11 mouse cellular contexts compared by ENCODE assay signal in the genomic region with DNA sequence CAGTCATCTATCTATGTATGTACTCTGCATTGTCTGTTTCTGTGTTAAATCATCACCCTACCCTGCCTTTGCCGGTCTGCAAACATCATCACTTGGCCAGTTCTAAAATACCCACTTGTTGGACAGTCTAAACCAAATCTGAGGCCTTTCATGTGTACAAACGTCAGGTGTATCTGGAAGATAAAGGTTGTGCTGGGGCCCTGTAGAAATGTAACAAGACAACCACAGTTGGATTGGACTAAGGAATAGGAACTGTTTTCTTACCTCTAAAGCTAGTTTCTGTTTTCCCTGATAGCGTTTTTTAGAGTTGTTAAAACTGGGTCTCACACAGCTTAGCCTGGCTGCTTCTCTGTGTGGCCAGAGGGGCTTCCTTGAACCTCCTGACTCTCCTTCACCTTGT. TPM values are rescaled to one million over a fixed set of nuclear protein-coding genes. Genes with fewer than 3 reads are reported as not detected.
A peak's percentile ranks its signal among the peaks of the same experiment; 100 is the strongest.
DNase-seq lines count a peak whose midpoint lies in the region; ATAC-seq and TF ChIP-seq lines count a peak whose summit lies in the region.
"Had no signal": no experiment of that assay in that cellular context is flagged by ENCODE, and none has a peak within 500 bp of the region (broad histone marks: within the 10 kb centered on the region; RNA-seq: fewer than 3 reads in every experiment).

No protein-coding gene starts in this region.

- peak overlapping the region; percentile 86 for H3K4me2 ChIP-seq in forebrain, embryonic 12.5 days
- no peak overlapping the region for H3K4me2 ChIP-seq in forebrain, postnatal 0 days (ENCODE audit: low read depth)
- peak overlapping the region; percentile 82 for H3K4me2 ChIP-seq in limb, embryonic 13.5 days (replicated peaks)
- peak overlapping the region; percentile 81 for H3K4me2 ChIP-seq in stomach, embryonic 15.5 days

- peaks cover 20% of the 10 kb centered on the region for H3K4me1 ChIP-seq in forebrain, embryonic 12.5 days
- peaks cover 13% of the 10 kb centered on the region for H3K4me1 ChIP-seq in forebrain, postnatal 0 days (ENCODE audit: insufficient read depth)
- peaks cover 55% of the 10 kb centered on the region for H3K4me1 ChIP-seq in megakaryocyte, embryonic 14.5 days
- H3K4me1 ChIP-seq in limb, embryonic 13.5 days, result peaks cover 18% of the 10 kb centered on the region
- peaks cover 12% of the 10 kb centered on the region for H3K4me1 ChIP-seq in stomach, embryonic 15.5 days

- DNase-seq in forebrain, postnatal 0 days, result no peak
- DNase-seq in gastrocnemius, postnatal 25 days, result no peak
- DNase-seq: B cell, adult 2 months; kidney, adult 18-20 months had no signal

- H3K27me3 ChIP-seq in forebrain, embryonic 12.5 days, result no peaks in the 10 kb centered on the region
- H3K27me3 ChIP-seq in forebrain, postnatal 0 days (ENCODE audit: insufficient read depth, low read length), result no peaks in the 10 kb centered on the region
- no peaks in the 10 kb centered on the region for H3K27me3 ChIP-seq in megakaryocyte, embryonic 14.5 days (replicated peaks)
- H3K27me3 ChIP-seq in limb, embryonic 13.5 days, result no peaks in the 10 kb centered on the region
- no peaks in the 10 kb centered on the region for H3K27me3 ChIP-seq in stomach, embryonic 15.5 days (replicated peaks)

- 81% methylated on average over 3 of the region's 3 CpGs for WGBS in forebrain, embryonic 12.5 days
- WGBS in forebrain, postnatal 0 days, result 76% methylated on average over 3 of the region's 3 CpGs
- WGBS in limb, embryonic 13.5 days, result 81% methylated on average over 3 of the region's 3 CpGs
- 61% methylated on average over 3 of the region's 3 CpGs for WGBS in stomach, embryonic 15.5 days

- no peak overlapping the region for H3K9ac ChIP-seq in forebrain, embryonic 12.5 days
- H3K9ac ChIP-seq in forebrain, postnatal 0 days, result no peak overlapping the region
- H3K9ac ChIP-seq in limb, embryonic 13.5 days, result 0 out of 2 replicates have a peak overlapping the region, but pooled peaks have one; percentile 95
- no peak overlapping the region for H3K9ac ChIP-seq in stomach, embryonic 15.5 days

- peak overlapping the region; percentile 98; the same call in 1 of the 2 replicates for H3K4me3 ChIP-seq in forebrain, embryonic 12.5 days (replicated peaks)
- no peak overlapping the region for H3K4me3 ChIP-seq in forebrain, postnatal 0 days (ENCODE audit: low read depth, low read length)
- peak overlapping the region; percentile 98 for H3K4me3 ChIP-seq in megakaryocyte, embryonic 14.5 days (replicated peaks)
- peak overlapping the region; percentile 96; the same call in 1 of the 2 replicates for H3K4me3 ChIP-seq in limb, embryonic 13.5 days
- no peak overlapping the region; the same call in 1 of the 2 replicates for H3K4me3 ChIP-seq in stomach, embryonic 15.5 days (replicated peaks)

- TF ChIP-seq CTCF in forebrain, postnatal 0 days (IDR thresholded peaks at IDR 0.05; ENCODE audit: low read depth), result no peak

- H3K9me3 ChIP-seq in forebrain, embryonic 12.5 days, result no peaks in the 10 kb centered on the region
- no peaks in the 10 kb centered on the region for H3K9me3 ChIP-seq in forebrain, postnatal 0 days (ENCODE audit: low read length)
- H3K9me3 ChIP-seq in megakaryocyte, embryonic 14.5 days, result no peaks in the 10 kb centered on the region
- no peaks in the 10 kb centered on the region for H3K9me3 ChIP-seq in limb, embryonic 13.5 days
- H3K9me3 ChIP-seq in stomach, embryonic 15.5 days, result no peaks in the 10 kb centered on the region

- no peak overlapping the region for H3K27ac ChIP-seq in forebrain, embryonic 12.5 days
- no peak overlapping the region for H3K27ac ChIP-seq in forebrain, postnatal 0 days (ENCODE audit: low read depth, low read length)
- H3K27ac ChIP-seq in limb, embryonic 13.5 days, result no peak overlapping the region
- no peak overlapping the region for H3K27ac ChIP-seq in stomach, embryonic 15.5 days

- ATAC-seq in forebrain, embryonic 12.5 days (ENCODE audit: low FRiP score), result no peak
- no peak for ATAC-seq in forebrain, postnatal 0 days
- ATAC-seq in megakaryocyte, adult 5-6 weeks (ENCODE audit: poor library complexity, severe bottlenecking), result no peak
- no peak for ATAC-seq in limb, embryonic 13.5 days (ENCODE audit: low FRiP score, low read depth)
- no peak for ATAC-seq in stomach, embryonic 15.5 days (ENCODE audit: insufficient read depth, low FRiP score, low read depth)
- no peak for ATAC-seq in granulocyte monocyte progenitor cell, adult 5-6 weeks (replicated peaks; ENCODE audit: poor library complexity, severe bottlenecking)

- peaks cover 10% of the 10 kb centered on the region for H3K36me3 ChIP-seq in forebrain, embryonic 12.5 days (replicated peaks)
- H3K36me3 ChIP-seq in forebrain, postnatal 0 days (ENCODE audit: insufficient read depth), result peaks cover 9% of the 10 kb centered on the region
- H3K36me3 ChIP-seq in megakaryocyte, embryonic 14.5 days (replicated peaks; ENCODE audit: low read length), result peaks cover 33% of the 10 kb centered on the region
- peaks cover 11% of the 10 kb centered on the region for H3K36me3 ChIP-seq in limb, embryonic 13.5 days
- H3K36me3 ChIP-seq in stomach, embryonic 15.5 days, result peaks cover 5% of the 10 kb centered on the region; the same call in 1 of the 2 replicates

RNA-seq across cellular contexts. Expression of a gene that starts 1.7 kb away (rescaled TPM):
- 33.8 and 34.3 TPM in 2 replicates for polyA plus RNA-seq in forebrain, embryonic 12.5 days (2016; fragmentation: Nextera tagmentation; extraction: Ambion mirVana)
- total RNA-seq in forebrain, postnatal 0 days (2014; rRNA removed), result 10.5 and 21.6 TPM in 2 replicates
- 13.7 and 18.1 TPM in 2 replicates for polyA plus RNA-seq in forebrain, postnatal 0 days (2015; fragmentation: Nextera tagmentation; extraction: Ambion mirVana)
- 3.5 and 69.6 TPM in 2 replicates for polyA plus RNA-seq in megakaryocyte, embryonic 14.5 days (2012; ENCODE audit: insufficient read depth, low replicate concordance)
- 20.8 and 21.1 TPM in 2 replicates for total RNA-seq in megakaryocyte, adult 5-6 weeks (2015)
- total RNA-seq in megakaryocyte, adult 5-6 weeks (2017), result 7.6 and 14.3 TPM in 2 replicates
- 33.8 TPM in 2 replicates for polyA plus RNA-seq in limb, embryonic 13.5 days (2015; fragmentation: Nextera tagmentation; extraction: Ambion mirVana)
- 32.5 and 33.1 TPM in 2 replicates for polyA plus RNA-seq in stomach, embryonic 15.5 days (2015; fragmentation: Nextera tagmentation; extraction: Ambion mirVana)
- 10 to 100 TPM; 31.9 to 36.5 TPM for total RNA-seq in gastrocnemius, postnatal 25 days (2021)
- 41.1 and 73.3 TPM in 2 replicates for total RNA-seq in granulocyte monocyte progenitor cell, adult 5-6 weeks (2014; fragmentation: Nextera tagmentation)
- 22.8 and 33.5 TPM in 2 replicates for total RNA-seq in granulocyte monocyte progenitor cell, adult 5-6 weeks (2017)

RNA-seq across cellular contexts. Expression of a gene that starts 1.9 kb away (rescaled TPM):
- 150 and 153 TPM in 2 replicates for polyA plus RNA-seq in forebrain, embryonic 12.5 days (2016; fragmentation: Nextera tagmentation; extraction: Ambion mirVana)
- total RNA-seq in forebrain, postnatal 0 days (2014; rRNA removed), result 48.1 and 60.2 TPM in 2 replicates
- 126 and 129 TPM in 2 replicates for polyA plus RNA-seq in forebrain, postnatal 0 days (2015; fragmentation: Nextera tagmentation; extraction: Ambion mirVana)
- 3.2 and 4.8 TPM in 2 replicates for polyA plus RNA-seq in megakaryocyte, embryonic 14.5 days (2012; ENCODE audit: insufficient read depth, low replicate concordance)
- total RNA-seq in megakaryocyte, adult 5-6 weeks (2015), result 60.9 and 65.4 TPM in 2 replicates
- total RNA-seq in megakaryocyte, adult 5-6 weeks (2017), result 48.1 and 51.9 TPM in 2 replicates
- 139 and 153 TPM in 2 replicates for polyA plus RNA-seq in limb, embryonic 13.5 days (2015; fragmentation: Nextera tagmentation; extraction: Ambion mirVana)
- polyA plus RNA-seq in stomach, embryonic 15.5 days (2015; fragmentation: Nextera tagmentation; extraction: Ambion mirVana), result 128 and 132 TPM in 2 replicates
- total RNA-seq in gastrocnemius, postnatal 25 days (2021), result 10 to 100 TPM; 33.1 to 35.8 TPM
- 40.1 and 47.1 TPM in 2 replicates for total RNA-seq in granulocyte monocyte progenitor cell, adult 5-6 weeks (2014; fragmentation: Nextera tagmentation)
- 49.6 and 51.8 TPM in 2 replicates for total RNA-seq in granulocyte monocyte progenitor cell, adult 5-6 weeks (2017)

RNA-seq across cellular contexts. Expression of a gene that starts 42.0 kb away (rescaled TPM):
- not detected in 2 replicates for polyA plus RNA-seq in forebrain, embryonic 12.5 days (2016; fragmentation: Nextera tagmentation; extraction: Ambion mirVana)
- total RNA-seq in forebrain, postnatal 0 days (2014; rRNA removed), result not detected in 2 replicates
- not detected in 2 replicates for polyA plus RNA-seq in forebrain, postnatal 0 days (2015; fragmentation: Nextera tagmentation; extraction: Ambion mirVana)
- polyA plus RNA-seq in megakaryocyte, embryonic 14.5 days (2012; ENCODE audit: insufficient read depth, low replicate concordance), result not detected in 2 replicates
- total RNA-seq in megakaryocyte, adult 5-6 weeks (2015), result not detected in 2 replicates
- total RNA-seq in megakaryocyte, adult 5-6 weeks (2017), result not detected in 2 replicates
- polyA plus RNA-seq in limb, embryonic 13.5 days (2015; fragmentation: Nextera tagmentation; extraction: Ambion mirVana), result not detected in 2 replicates
- not detected in 2 replicates for polyA plus RNA-seq in stomach, embryonic 15.5 days (2015; fragmentation: Nextera tagmentation; extraction: Ambion mirVana)
- total RNA-seq in gastrocnemius, postnatal 25 days (2021), result not detected
- not detected in 2 replicates for total RNA-seq in granulocyte monocyte progenitor cell, adult 5-6 weeks (2014; fragmentation: Nextera tagmentation)
- not detected in 2 replicates for total RNA-seq in granulocyte monocyte progenitor cell, adult 5-6 weeks (2017)
- total RNA-seq: megakaryocyte progenitor cell, adult 5-6 weeks had no signal

Comparison
In these comparisons a context has a peak if more than half of its experiments do, and no peak if none do; other contexts are left out.
1. H3K4me3 ChIP-seq: peak in forebrain, embryonic 12.5 days (single experiment), megakaryocyte, embryonic 14.5 days (single experiment) and limb, embryonic 13.5 days (single experiment); none in forebrain, postnatal 0 days (single experiment) and stomach, embryonic 15.5 days (single experiment).
2. RNA of a gene that starts 1.9 kb away (polyA plus RNA-seq): 150 to 153 TPM in forebrain, embryonic 12.5 days, 139 to 153 TPM in limb, embryonic 13.5 days, 128 to 132 TPM in stomach, embryonic 15.5 days and 126 to 129 TPM in forebrain, postnatal 0 days; 3.2 to 4.8 TPM in megakaryocyte, embryonic 14.5 days; every median in the first group is over 10 times any median in the second.